Mouse (Mus musculus) gastrocnemius, adult 2 months (tissue): Measurements from ENCODE around the gene Cnot3. TPM values are rescaled to one million over a fixed set of nuclear protein-coding genes. Genes with fewer than 3 reads are reported as not detected.
"Not testable (repeated sequence)": the region's sequence is repeated elsewhere in the genome, so short reads cannot be mapped to it uniquely, and the experiment has no call there.

Experiments
- DNase-seq: peaks from one replicate; pipeline ENCODE4 v3.0.0; 2022
- H3K27ac ChIP-seq: fragments of 200-600 bp; 2 replicates; pipeline ENCODE4 v1.8.1; 2022; ENCODE audit warnings: mild to moderate bottlenecking
- H3K4me3 ChIP-seq: fragments of 200-600 bp; 2 replicates; pipeline ENCODE4 v1.8.1; 2022; ENCODE audit warnings: mild to moderate bottlenecking, moderate library complexity
- CTCF ChIP-seq: fragments of 200-600 bp; IDR thresholded peaks from 2 replicates; pipeline ENCODE4 v1.8.1; 2022; ENCODE audit warnings: antibody characterized with exemption, mild to moderate bottlenecking, moderate library complexity
- intact Hi-C: fragments of 180-260 bp; cut with DNase I; formaldehyde crosslinking; loops from one replicate; pipeline ENCODE4 v1.15.1; 2025
- microRNA-seq: library from miRNA; unstranded; fragments of <30 nt; microRNA quantifications from one replicate; pipeline ENCODE4 v1.2.0, GENCODE M21; 2021
- total RNA-seq, 2 experiments: library from RNA; stranded (reverse); gene quantifications; 2 replicates each; pipeline ENCODE4 v1.2.3; 2021

Cnot3 gene
- total RNA-seq, 2 experiments from 2014 or later = 16.0 to 20.2 TPM

DNA sequence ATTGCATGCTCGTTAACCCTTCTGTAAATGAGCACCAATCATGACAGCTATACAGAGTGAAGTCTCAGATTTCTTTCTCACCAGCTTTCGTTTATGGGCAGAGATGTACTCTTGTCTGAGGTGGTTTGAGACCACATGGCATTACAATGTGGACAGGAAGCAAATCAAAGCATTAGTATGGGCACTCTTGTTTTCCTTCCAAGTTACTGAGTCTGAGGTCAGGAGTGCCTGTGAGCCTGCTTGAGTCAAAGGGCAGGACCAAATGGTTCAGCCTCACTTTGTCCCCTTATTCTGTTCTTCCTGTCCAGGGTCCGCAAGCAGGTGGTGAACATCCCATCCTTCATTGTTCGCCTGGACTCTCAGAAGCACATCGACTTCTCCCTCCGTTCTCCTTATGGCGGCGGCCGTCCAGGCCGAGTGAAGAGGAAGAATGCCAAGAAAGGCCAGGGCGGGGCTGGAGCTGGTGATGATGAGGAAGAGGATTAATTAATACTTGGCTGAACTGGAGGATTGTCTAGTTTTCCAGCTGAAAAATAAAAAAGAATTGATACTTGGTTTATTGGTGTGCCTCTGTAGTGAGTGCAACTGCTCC lies 61.4 kb downstream of the Cnot3 start:
- no peak overlapping the region for H3K27ac ChIP-seq
- no peak for TF ChIP-seq CTCF
- DNase-seq = no peak
- H3K4me3 ChIP-seq = peak overlapping the region; percentile 83
- intact Hi-C loops = loop anchor here (10.0 kb wide), 1 partner anchor 728 kb away; no protein-coding TSS in a partner anchor

DNA sequence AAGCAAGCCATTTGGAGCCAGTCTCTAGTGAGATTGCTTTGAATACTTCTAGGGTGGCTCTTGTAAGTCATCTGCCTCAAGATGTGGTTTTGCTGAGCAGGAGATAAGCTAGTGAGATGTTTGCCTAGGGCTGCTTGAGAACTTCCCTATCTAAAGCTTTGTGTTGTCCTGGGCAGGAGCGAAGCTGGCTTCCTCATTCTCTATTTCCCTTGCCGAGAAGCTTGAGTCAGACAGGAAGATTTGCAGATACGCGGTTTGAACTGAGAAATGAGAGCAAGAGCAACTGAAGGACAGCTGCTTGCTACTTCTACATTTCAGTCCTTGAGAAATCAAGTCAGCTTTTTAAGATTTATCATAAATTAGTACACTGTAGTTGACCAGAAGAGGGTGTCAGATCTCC lies 62.0 kb downstream of the Cnot3 start:
- no peak for TF ChIP-seq CTCF
- Histone ChIP-seq H3K27ac (no peak overlapping the region), H3K4me3 (no peak overlapping the region)
- intact Hi-C loops = loop anchor here (10.0 kb wide), 1 partner anchor 728 kb away; no protein-coding TSS in a partner anchor
- no peak for DNase-seq

DNA sequence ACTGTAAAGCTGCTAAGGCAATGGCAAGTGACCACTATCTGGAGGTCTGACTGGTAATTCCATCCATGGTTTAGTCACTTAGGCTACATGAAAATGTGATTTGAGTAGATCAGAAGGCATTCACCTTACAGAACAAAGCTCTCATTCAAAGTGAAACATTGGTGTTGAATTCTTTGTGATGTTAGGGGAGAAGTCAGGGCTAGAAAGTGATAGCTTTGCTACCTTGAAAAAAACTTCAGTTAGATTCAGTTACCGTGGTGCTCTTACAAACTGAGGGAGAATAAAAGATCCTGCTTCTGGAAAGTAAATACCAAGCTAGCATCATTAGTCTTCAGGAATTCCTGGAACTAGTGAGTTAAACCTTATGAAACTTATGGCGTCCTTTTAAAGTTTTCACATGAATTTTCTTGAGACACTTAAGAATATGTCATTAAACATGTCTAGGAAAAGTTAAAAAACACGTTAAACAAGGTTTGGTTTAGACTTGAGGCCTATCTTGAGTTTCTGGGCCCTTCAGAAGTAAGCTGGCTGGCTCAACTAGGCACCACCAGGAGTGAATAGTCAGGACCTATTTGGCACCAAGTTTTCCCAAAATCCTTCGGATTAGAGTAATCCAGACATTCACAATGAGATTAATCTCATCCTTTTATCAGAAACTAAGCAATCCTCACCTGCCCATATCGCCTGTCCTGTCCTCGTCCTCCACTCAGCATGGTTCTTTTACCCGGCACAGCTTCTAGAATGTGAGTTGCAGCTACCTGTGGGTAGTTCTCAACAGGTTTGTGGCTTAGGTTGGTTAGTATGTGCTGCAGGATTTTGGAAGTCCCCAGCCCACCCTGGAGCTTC lies 62.7 kb downstream of the Cnot3 start:
- intact Hi-C loops = loop anchor here (10.0 kb wide), 1 partner anchor 727 kb away; no protein-coding TSS in a partner anchor
- H3K4me3 ChIP-seq = no peak overlapping the region
- DNase-seq = no peak
- no peak overlapping the region for H3K27ac ChIP-seq
- TF ChIP-seq CTCF = no peak

DNA sequence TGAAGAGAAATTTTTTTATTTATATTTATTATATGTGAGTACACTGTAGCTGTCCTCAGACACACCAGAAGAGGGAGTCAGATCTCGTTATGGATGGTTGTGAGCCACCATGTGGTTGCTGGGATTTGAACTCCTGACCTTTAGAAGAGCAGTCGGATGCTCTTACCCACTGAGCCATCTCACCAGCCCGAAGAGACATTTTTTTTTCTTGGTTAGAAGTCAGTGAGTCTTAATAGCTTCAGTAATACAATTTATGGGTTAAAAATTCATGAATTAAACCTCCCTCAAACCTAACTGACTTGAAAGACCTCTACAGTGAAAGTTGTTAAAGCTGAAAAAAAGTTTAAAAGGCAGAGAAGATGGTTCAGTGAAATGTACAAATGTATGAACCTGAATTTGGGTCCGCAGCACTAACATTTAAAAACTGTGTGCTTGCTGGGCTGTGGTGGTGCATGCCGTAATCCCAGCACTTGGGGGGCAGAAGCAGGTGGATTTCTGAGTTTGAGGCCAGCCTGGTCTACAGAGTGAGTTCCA lies 63.4 kb downstream of the Cnot3 start:
- intact Hi-C loops = loop anchor here (10.0 kb wide), 1 partner anchor 726 kb away; no protein-coding TSS in a partner anchor
- not testable (repeated sequence) for H3K4me3 ChIP-seq, DNase-seq

DNA sequence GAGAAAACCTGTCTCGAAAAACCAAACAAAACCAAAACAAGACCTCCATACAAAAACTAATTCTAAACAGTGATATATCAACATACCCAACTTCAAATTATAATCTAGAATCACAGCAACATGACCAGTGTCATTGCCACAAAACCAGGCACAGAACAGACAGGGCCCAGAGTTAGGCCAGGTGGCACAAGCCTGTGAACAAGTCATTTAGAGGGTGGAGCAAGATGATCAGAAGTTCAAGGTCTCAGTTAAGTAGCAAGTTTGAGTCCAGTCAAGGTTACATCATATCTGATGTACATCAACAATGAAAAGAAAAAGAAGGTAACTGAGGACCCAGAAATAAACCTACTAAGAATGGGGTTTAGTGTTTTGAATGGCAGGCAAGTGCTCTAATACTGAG lies 63.9 kb downstream of the Cnot3 start:
- TF ChIP-seq CTCF = no peak
- no peak for DNase-seq
- Histone ChIP-seq H3K4me3 (no peak overlapping the region), H3K27ac (no peak overlapping the region)
- intact Hi-C loops = loop anchor here (10.0 kb wide), 1 partner anchor 726 kb away; no protein-coding TSS in a partner anchor

More for the DNA sequence above, 63.4 kb downstream of the Cnot3 start:
- H3K27ac ChIP-seq = not testable (repeated sequence)

Small RNAs within 50 kb of the gene (microRNA-seq; reads per million reads assigned to microRNA genes)
- 2.2 reads per million for gene Mir3572

Other genes starting within 250 kb of the Cnot3 start
- gene Cacng6, start 221.1 kb upstream of the Cnot3 start, total RNA-seq = 100 to 1,000 TPM; 102 to 120 TPM
- gene Tarm1, start 142.6 kb upstream of the Cnot3 start, total RNA-seq = not detected
- not detected for gene Oscar, start 29.1 kb upstream of the Cnot3 start, total RNA-seq
- gene Ndufa3, start 27.9 kb upstream of the Cnot3 start, total RNA-seq = 1,000 to 10,000 TPM in 1 of 2 experiments, 100 to 1,000 TPM in 1; 931 to 1,252 TPM
- 10 to 100 TPM; 14.0 to 16.2 TPM for gene Tfpt, start 15.3 kb upstream of the Cnot3 start, total RNA-seq
- 10 to 100 TPM; 20.8 to 22.1 TPM for gene Prpf31, start 15.3 kb upstream of the Cnot3 start, total RNA-seq
- 1 to 10 TPM; 4.9 to 6.8 TPM for gene Leng1, start 20.6 kb downstream of the Cnot3 start, total RNA-seq
- 1 to 10 TPM in 1 of 2 experiments, under 1 TPM in 1; 0.38 to 1.3 TPM for gene Tmc4, start 32.3 kb downstream of the Cnot3 start, total RNA-seq
- 10 to 100 TPM; 22.7 to 31.9 TPM for gene Tsen34, start 47.6 kb downstream of the Cnot3 start, total RNA-seq
- gene Mboat7, start 48.3 kb downstream of the Cnot3 start, total RNA-seq = 10 to 100 TPM in 1 of 2 experiments, 1 to 10 TPM in 1; 8.9 to 10.1 TPM
- gene Rps9, start 58.7 kb downstream of the Cnot3 start, total RNA-seq = 100 to 1,000 TPM; 399 to 461 TPM
- gene Pirb, start 75.1 kb downstream of the Cnot3 start, total RNA-seq = under 1 TPM; 0.61 to 0.84 TPM
- gene Gm15448, start 180.4 kb downstream of the Cnot3 start, total RNA-seq = not detected
- gene Pira2, start 199.8 kb downstream of the Cnot3 start, total RNA-seq = not detected